Mouse (Mus musculus) right cerebral cortex, postnatal 4 days (tissue): ENCODE measurements around the gene Lgr5.

ENCODE experiments used
- DNase-seq: peaks from one replicate; pipeline ENCODE4 v3.0.0-alpha.2; 2022

Gene Lgr5

GRCm38 (mm10) chr10:115587301-115587969 lies at the start of gene Lgr5:
Lgr5 (minus strand) TSS chr10:115587780.
- peak; percentile 49 for DNase-seq

GRCm38 (mm10) chr10:115626678-115627077 lies 39.1 kb upstream of the Lgr5 start:
- no peak for DNase-seq

- DNase-seq, result no peak
Measured at GRCm38 (mm10) chr10:115624957-115625356, 37.4 kb upstream of the Lgr5 start.

GRCm38 (mm10) chr10:115623956-115624671 lies 36.5 kb upstream of the Lgr5 start:
- peak; percentile 36 for DNase-seq

GRCm38 (mm10) chr10:115623481-115623880 lies 35.9 kb upstream of the Lgr5 start:
- no peak for DNase-seq

GRCm38 (mm10) chr10:115618288-115618856 lies 30.8 kb upstream of the Lgr5 start:
- no peak for DNase-seq

- no peak for DNase-seq
Measured at GRCm38 (mm10) chr10:115617456-115618287, 30.1 kb upstream of the Lgr5 start.

- no peak for DNase-seq
Measured at GRCm38 (mm10) chr10:115595748-115596147, 8.2 kb upstream of the Lgr5 start.

GRCm38 (mm10) chr10:115593651-115594050 lies 6.1 kb upstream of the Lgr5 start:
- DNase-seq, result no peak

GRCm38 (mm10) chr10:115593221-115593620 lies 5.6 kb upstream of the Lgr5 start:
- DNase-seq, result no peak

GRCm38 (mm10) chr10:115587979-115588378 lies 399 bp upstream of the Lgr5 start:
- no peak for DNase-seq

GRCm38 (mm10) chr10:115586246-115587231 lies 1.0 kb downstream of the Lgr5 start:
- DNase-seq, result no peak

GRCm38 (mm10) chr10:115585491-115586245 lies 1.9 kb downstream of the Lgr5 start:
- no peak for DNase-seq

GRCm38 (mm10) chr10:115584656-115585055 lies 2.9 kb downstream of the Lgr5 start:
- no peak for DNase-seq

- DNase-seq, result no peak
Measured at GRCm38 (mm10) chr10:115583071-115583470, 4.5 kb downstream of the Lgr5 start.

GRCm38 (mm10) chr10:115581971-115582370 lies 5.6 kb downstream of the Lgr5 start:
- no peak for DNase-seq

- no peak for DNase-seq
Measured at GRCm38 (mm10) chr10:115579494-115579893, 8.1 kb downstream of the Lgr5 start.

- DNase-seq, result no peak
Measured at GRCm38 (mm10) chr10:115579076-115579475, 8.5 kb downstream of the Lgr5 start.

GRCm38 (mm10) chr10:115571734-115572440 lies 15.7 kb downstream of the Lgr5 start:
- DNase-seq, result no peak

- no peak for DNase-seq
Measured at GRCm38 (mm10) chr10:115571317-115571716, 16.3 kb downstream of the Lgr5 start.
